Mouse (Mus musculus) liver, embryonic 14.5 days (tissue): ENCODE measurements at regions not wholly inside any gene's neighbourhood (a gene's known extent, or its start where the extent isn't known, plus 50 kb on each side); places are given as distances from the start of the nearest gene placed in this dataset.

ENCODE experiments used
- CTCF ChIP-seq: IDR thresholded peaks from 2 replicates; pipeline ENCODE4 v1.5.1; 2016; ENCODE audit warnings: antibody characterized with exemption, low read depth, control low read depth
- EP300 ChIP-seq: IDR thresholded peaks from 2 replicates; pipeline ENCODE4 v1.6.1; 2016; ENCODE audit warnings: antibody characterized with exemption, low read depth

DNA sequence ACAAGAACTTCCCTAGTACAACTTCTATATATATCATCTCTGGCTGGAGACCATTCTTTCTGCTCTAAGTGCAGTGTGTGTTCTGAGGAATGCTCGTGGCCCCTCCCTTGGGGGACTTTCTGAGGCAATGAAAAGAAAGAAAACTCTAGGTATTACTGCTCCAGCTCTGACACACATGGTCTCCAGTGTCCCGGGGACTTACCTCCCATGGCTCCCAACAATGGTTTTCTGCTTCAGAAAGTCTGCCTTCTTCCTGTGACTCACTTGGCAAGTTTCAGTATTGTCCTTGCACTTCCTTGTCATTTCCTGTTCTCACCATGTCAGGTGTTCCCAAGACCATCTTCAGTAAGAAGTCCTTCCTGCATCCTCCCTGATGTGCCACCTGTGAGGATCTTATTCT is 65.7 kb upstream of the Il6 start:
- TF ChIP-seq CTCF, result no peak
- TF ChIP-seq EP300, result no peak
